In genomic region chr12:84873434-84873833, GRCm38 (mm10) we compare ENCODE assay signal across 12 mouse cellular contexts. TPM values are rescaled to one million over a fixed set of nuclear protein-coding genes. Genes with fewer than 3 reads are reported as not detected.
DNase-seq lines count a peak whose midpoint lies in the region; ATAC-seq and TF ChIP-seq lines count a peak whose summit lies in the region.
"Had no signal": no experiment of that assay in that cellular context is flagged by ENCODE, and none has a peak within 500 bp of the region (broad histone marks: within the 10 kb centered on the region; RNA-seq: fewer than 3 reads in every experiment).

No protein-coding gene starts in this region.

- H3K36me3 ChIP-seq in hindbrain, postnatal 0 days (ENCODE audit: insufficient read depth, low read length) = no peaks in the 10 kb centered on the region
- H3K36me3 ChIP-seq in hindbrain, embryonic 13.5 days = no peaks in the 10 kb centered on the region
- H3K36me3 ChIP-seq in stomach, postnatal 0 days (ENCODE audit: control insufficient read depth, insufficient read depth, low read length) = no peaks in the 10 kb centered on the region
- no peaks in the 10 kb centered on the region for H3K36me3 ChIP-seq in thymus, adult 2 months (ENCODE audit: control insufficient read depth, insufficient read depth, low read length)
- H3K36me3 ChIP-seq: neural tube, embryonic 12.5 days had no signal

- TF ChIP-seq EP300 in stomach, postnatal 0 days (optimal IDR thresholded peaks at IDR 0.05) = no peak

- H3K9me3 ChIP-seq in hindbrain, postnatal 0 days (ENCODE audit: low read length) = no peaks in the 10 kb centered on the region
- no peaks in the 10 kb centered on the region for H3K9me3 ChIP-seq in hindbrain, embryonic 13.5 days
- H3K9me3 ChIP-seq in stomach, postnatal 0 days (ENCODE audit: control insufficient read depth, low read length) = no peaks in the 10 kb centered on the region
- H3K9me3 ChIP-seq: neural tube, embryonic 12.5 days had no signal

- H3K27me3 ChIP-seq in hindbrain, postnatal 0 days (ENCODE audit: insufficient read depth, low read length) = peaks cover 36% of the 10 kb centered on the region
- peaks cover 54% of the 10 kb centered on the region for H3K27me3 ChIP-seq in hindbrain, embryonic 13.5 days
- peaks cover 6% of the 10 kb centered on the region; the same call in 1 of the 2 replicates for H3K27me3 ChIP-seq in stomach, postnatal 0 days (ENCODE audit: control insufficient read depth, insufficient read depth, low read length)
- peaks cover 17% of the 10 kb centered on the region; the same call in 1 of the 2 replicates for H3K27me3 ChIP-seq in thymus, adult 2 months (ENCODE audit: control insufficient read depth, insufficient read depth, low read length)

- H3K4me3 ChIP-seq in hindbrain, postnatal 0 days (ENCODE audit: low read length) = no peak overlapping the region
- H3K4me3 ChIP-seq in hindbrain, embryonic 13.5 days = no peak overlapping the region
- H3K4me3 ChIP-seq in stomach, postnatal 0 days (ENCODE audit: low read depth, low read length) = no peak overlapping the region
- no peak overlapping the region for H3K4me3 ChIP-seq in thymus, adult 2 months (ENCODE audit: control insufficient read depth, insufficient read depth, low read length)
- H3K4me3 ChIP-seq: neural tube, embryonic 12.5 days had no signal

- TF ChIP-seq POLR2A in thymus, adult 2 months (IDR thresholded peaks at IDR 0.05; ENCODE audit: control insufficient read depth, extremely low read depth, insufficient read depth, low read length, poor library complexity) = no peak

- DNase-seq in hindbrain, postnatal 0 days (ENCODE audit: low spot score) = peak; percentile 74
- DNase-seq in thymus, postnatal 0 days (ENCODE audit: low spot score) = peak; percentile 36
- DNase-seq in thymus, adult 18-20 months = no peak
- DNase-seq in embryo, embryonic 10.5 days (ENCODE audit: low spot score) = peak; percentile 83
- DNase-seq in stomach, postnatal 0 days (ENCODE audit: low spot score) = no peak
- no peak for DNase-seq in adrenal gland, postnatal 36 days
- DNase-seq in thymus, adult 2 months = no peak
- DNase-seq: adrenal gland, postnatal 25 days; layer of hippocampus, postnatal 36 days; thymus, postnatal 4 days had no signal

- TF ChIP-seq CTCF in hindbrain, postnatal 0 days (IDR thresholded peaks at IDR 0.05; ENCODE audit: low read depth) = peak; percentile 83
- peak; percentile 90 for TF ChIP-seq CTCF in stomach, postnatal 0 days (IDR thresholded peaks at IDR 0.05; ENCODE audit: low read depth)
- TF ChIP-seq CTCF in thymus, adult 2 months (IDR thresholded peaks at IDR 0.05; ENCODE audit: borderline replicate concordance, control insufficient read depth, extremely low read depth, insufficient read depth, low read length, poor library complexity) = no peak

- 0% methylated on average over 3 of the region's 3 CpGs for WGBS in hindbrain, postnatal 0 days
- 0% methylated on average over 3 of the region's 3 CpGs for WGBS in hindbrain, embryonic 13.5 days
- WGBS in stomach, postnatal 0 days = 1% methylated on average over 3 of the region's 3 CpGs
- 0% methylated on average over 3 of the region's 3 CpGs for WGBS in thymus, adult 2 months

- no peak overlapping the region for H3K9ac ChIP-seq in hindbrain, postnatal 0 days (replicated peaks; ENCODE audit: low read length)
- H3K9ac ChIP-seq in hindbrain, embryonic 13.5 days = no peak overlapping the region
- H3K9ac ChIP-seq in stomach, postnatal 0 days (ENCODE audit: low read length) = no peak overlapping the region
- H3K9ac ChIP-seq: neural tube, embryonic 12.5 days had no signal

- no peaks in the 10 kb centered on the region for H3K4me1 ChIP-seq in hindbrain, postnatal 0 days (ENCODE audit: insufficient read depth, low read length)
- H3K4me1 ChIP-seq in hindbrain, embryonic 13.5 days (replicated peaks) = peaks cover 15% of the 10 kb centered on the region
- peaks cover 3% of the 10 kb centered on the region; the same call in 1 of the 2 replicates for H3K4me1 ChIP-seq in stomach, postnatal 0 days (replicated peaks; ENCODE audit: control insufficient read depth, insufficient read depth)
- no peaks in the 10 kb centered on the region; the same call in 1 of the 2 replicates for H3K4me1 ChIP-seq in thymus, adult 2 months (replicated peaks; ENCODE audit: control insufficient read depth, insufficient read depth, low read length)

- H3K4me2 ChIP-seq in hindbrain, postnatal 0 days (ENCODE audit: low read depth, low read length) = no peak overlapping the region
- no peak overlapping the region for H3K4me2 ChIP-seq in hindbrain, embryonic 13.5 days
- H3K4me2 ChIP-seq in stomach, postnatal 0 days (replicated peaks; ENCODE audit: low read depth) = no peak overlapping the region
- H3K4me2 ChIP-seq: neural tube, embryonic 12.5 days had no signal

- H3K27ac ChIP-seq in hindbrain, postnatal 0 days = no peak overlapping the region
- H3K27ac ChIP-seq in hindbrain, embryonic 13.5 days = no peak overlapping the region
- no peak overlapping the region for H3K27ac ChIP-seq in stomach, postnatal 0 days (replicated peaks)
- H3K27ac ChIP-seq in thymus, adult 2 months (ENCODE audit: control insufficient read depth, insufficient read depth, low read length) = no peak overlapping the region
- H3K27ac ChIP-seq: neural tube, embryonic 12.5 days had no signal

- no peak for ATAC-seq in hindbrain, postnatal 0 days
- ATAC-seq in hindbrain, embryonic 13.5 days (ENCODE audit: low FRiP score) = no peak
- no peak for ATAC-seq in stomach, postnatal 0 days (ENCODE audit: low FRiP score, low TSS enrichment)

RNA-seq across cellular contexts. Expression of gene Ltbp2, which starts 2.9 kb away (rescaled TPM):
- 0.43 and 2.9 TPM in 2 replicates for total RNA-seq in hindbrain, postnatal 0 days (2014; rRNA removed)
- polyA plus RNA-seq in hindbrain, postnatal 0 days (2015; fragmentation: Nextera tagmentation; extraction: Ambion mirVana) = 0.08 and 0.21 TPM in 2 replicates
- 0.14 and 0.31 TPM in 2 replicates for polyA plus RNA-seq in hindbrain, embryonic 13.5 days (2015; fragmentation: Nextera tagmentation; extraction: Ambion mirVana)
- 0.72 and 1.0 TPM in 2 replicates for polyA plus RNA-seq in thymus, postnatal 0 days (2015; fragmentation: Nextera tagmentation; extraction: Ambion mirVana)
- polyA plus RNA-seq in stomach, postnatal 0 days (2015; fragmentation: Nextera tagmentation; extraction: Ambion mirVana) = 1.3 and 1.4 TPM in 2 replicates
- total RNA-seq in adrenal gland, postnatal 36 days (2021) = 1 to 10 TPM; 6.5 to 6.6 TPM
- polyA plus RNA-seq in thymus, adult 2 months (2012; rRNA removed) = 14.3 and 15.1 TPM in 2 replicates

Comparison
In these comparisons a context has a peak if more than half of its experiments do, and no peak if none do; other contexts are left out.
1. DNase-seq: peak in hindbrain, postnatal 0 days (single experiment), thymus, postnatal 0 days (single experiment) and embryo, embryonic 10.5 days (single experiment); none in thymus, adult 18-20 months (0 of 2), stomach, postnatal 0 days (single experiment), adrenal gland, postnatal 36 days (0 of 2) and thymus, adult 2 months (single experiment).